Mouse (Mus musculus) kidney, adult 2 months (tissue): Measurements from ENCODE around the gene Plppr3. TPM values are rescaled to one million over a fixed set of nuclear protein-coding genes. Genes with fewer than 3 reads are reported as not detected.
"Not testable (repeated sequence)": the region's sequence is repeated elsewhere in the genome, so short reads cannot be mapped to it uniquely, and the experiment has no call there.

Experiments
- DNase-seq: peaks from one replicate; pipeline ENCODE4 v3.0.0; 2021
- H3K27ac ChIP-seq: fragments of 200-500 bp; 2 replicates; pipeline ENCODE4 v1.5.1; 2012; ENCODE audit warnings: low read depth, low read length, control low read depth, inconsistent platforms; ENCODE audit not compliant: insufficient read depth
- H3K27me3 ChIP-seq: fragments of 200-500 bp; replicated peaks from 2 replicates; pipeline ENCODE4 v1.6.1; 2012; ENCODE audit warnings: mild to moderate bottlenecking, moderate library complexity, low read length, inconsistent platforms; ENCODE audit not compliant: control insufficient read depth, insufficient read depth
- H3K36me3 ChIP-seq: fragments of 200-500 bp; 2 replicates; pipeline ENCODE4 v1.6.1; 2012; ENCODE audit warnings: mild to moderate bottlenecking, moderate library complexity, low read length, inconsistent platforms; ENCODE audit not compliant: control insufficient read depth, insufficient read depth
- H3K4me1 ChIP-seq: fragments of 200-500 bp; 2 replicates; pipeline ENCODE4 v1.6.1; 2011; ENCODE audit warnings: low read length; ENCODE audit not compliant: control insufficient read depth, insufficient read depth
- H3K4me3 ChIP-seq: fragments of 200-500 bp; 2 replicates; pipeline ENCODE4 v1.5.1; 2011; ENCODE audit warnings: mild to moderate bottlenecking, low read depth, low read length, control low read depth; ENCODE audit not compliant: insufficient read depth
- CTCF ChIP-seq: fragments of 200-500 bp; conservative IDR thresholded peaks from 2 replicates; pipeline ENCODE4 v1.5.1; 2011; ENCODE audit warnings: low read depth, mild to moderate bottlenecking, control low read depth, low read length, moderate library complexity, mixed read lengths; ENCODE audit not compliant: insufficient read depth, insufficient read length
- POLR2A ChIP-seq: fragments of 200-500 bp; IDR thresholded peaks from one replicate; pipeline ENCODE4 v1.6.1; 2011; ENCODE audit warnings: low read depth, low read length, control low read depth
- WGBS: fragments of 180-500 bp; shearing (Covaris S2); methylation state at CpG from one replicate; pipeline ENCODE4 v1.1.7; 2018; 5-methylcytosine and 5-hydroxymethylcytosine counted together
- polyA plus RNA-seq: library from polyadenylated mRNA; depleted of rRNA; stranded (reverse); fragments of >200 nt; gene quantifications from 2 replicates; pipeline ENCODE4 v1.2.3, GENCODE M21; 2012

The Plppr3 gene
- polyA plus RNA-seq, 1 experiment: 2.7 TPM

DNA sequence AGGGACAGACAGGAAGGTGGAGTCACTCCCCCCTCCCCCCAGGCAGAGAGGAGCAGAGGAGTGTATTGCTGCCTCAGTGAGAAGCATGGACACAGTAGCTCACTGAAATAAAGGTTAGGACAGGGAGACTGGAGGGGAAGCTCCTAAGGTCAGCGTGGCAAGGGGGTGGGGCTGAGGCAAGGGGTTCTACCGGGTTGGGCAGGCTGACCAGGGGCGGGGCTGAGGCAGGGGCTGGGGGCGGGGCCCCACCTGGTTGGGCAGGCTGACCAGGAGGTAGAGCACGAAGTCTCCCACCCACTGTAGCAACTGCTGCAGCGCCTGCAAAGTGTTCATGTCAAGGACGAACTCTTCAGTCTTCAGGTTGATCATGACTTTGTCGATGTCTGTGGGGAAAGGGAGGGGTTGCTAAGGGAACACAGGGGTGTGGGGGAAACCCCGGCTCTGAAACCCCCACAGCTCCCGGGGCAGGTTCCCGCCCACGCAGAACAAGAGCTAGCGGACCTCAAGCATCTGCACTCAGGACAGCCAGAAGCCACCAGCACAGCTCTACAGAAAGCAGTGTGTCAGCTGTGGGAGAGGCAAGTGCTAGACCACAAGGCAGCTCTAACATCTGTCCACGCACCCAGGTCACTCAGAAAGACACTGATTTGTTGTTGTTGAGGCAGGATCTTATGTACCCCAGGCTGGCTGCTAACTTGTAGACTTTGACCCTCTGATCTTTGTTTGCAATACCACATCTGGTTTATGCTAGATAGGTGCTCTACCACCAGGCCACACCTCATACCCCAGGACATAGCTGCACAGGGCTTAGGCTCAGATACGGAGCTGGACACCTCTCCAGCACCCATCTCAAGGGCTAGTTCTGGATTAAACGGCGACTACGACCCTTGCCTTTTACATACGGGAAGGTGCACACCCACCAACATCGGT, 23.1 kb upstream of the Plppr3 start:
- Histone ChIP-seq H3K27ac (no peak overlapping the region), H3K27me3 (no peaks in the 10 kb centered on the region), H3K36me3 (no peaks in the 10 kb centered on the region), H3K4me1 (no peaks in the 10 kb centered on the region), H3K4me3 (no peak overlapping the region)
- DNase-seq: no peak
- TF ChIP-seq CTCF: no peak
- no peak for TF ChIP-seq POLR2A
- 52% methylated on average over 20 of the region's 20 CpGs for WGBS

DNA sequence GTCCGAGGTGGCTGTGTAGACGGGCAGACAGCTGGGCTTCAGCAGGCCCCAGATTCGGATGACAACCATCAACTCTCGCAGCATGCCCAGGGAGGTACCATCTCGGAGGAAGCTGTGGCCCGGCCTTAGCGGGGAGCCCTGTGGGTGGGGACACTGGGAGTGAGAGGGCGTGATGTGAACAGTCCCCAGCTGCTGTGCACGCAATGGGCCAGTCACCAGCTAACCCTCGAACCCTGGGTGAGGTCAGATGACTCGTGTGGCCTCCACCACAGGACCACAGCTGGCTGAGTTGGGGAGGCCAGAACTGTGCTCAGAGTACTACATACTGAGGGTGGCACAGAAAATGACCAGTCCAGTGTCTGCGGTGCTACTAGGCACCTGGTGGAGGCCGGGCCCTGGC, 22.4 kb upstream of the Plppr3 start:
- no peak overlapping the region for H3K4me3 ChIP-seq
- H3K27ac ChIP-seq: no peak overlapping the region
- no peak for DNase-seq
- WGBS: 78% methylated on average over 13 of the region's 13 CpGs
- H3K36me3 ChIP-seq: no peaks in the 10 kb centered on the region
- no peaks in the 10 kb centered on the region for H3K4me1 ChIP-seq
- TF ChIP-seq POLR2A (no peak), CTCF (no peak)
- no peaks in the 10 kb centered on the region for H3K27me3 ChIP-seq

DNA sequence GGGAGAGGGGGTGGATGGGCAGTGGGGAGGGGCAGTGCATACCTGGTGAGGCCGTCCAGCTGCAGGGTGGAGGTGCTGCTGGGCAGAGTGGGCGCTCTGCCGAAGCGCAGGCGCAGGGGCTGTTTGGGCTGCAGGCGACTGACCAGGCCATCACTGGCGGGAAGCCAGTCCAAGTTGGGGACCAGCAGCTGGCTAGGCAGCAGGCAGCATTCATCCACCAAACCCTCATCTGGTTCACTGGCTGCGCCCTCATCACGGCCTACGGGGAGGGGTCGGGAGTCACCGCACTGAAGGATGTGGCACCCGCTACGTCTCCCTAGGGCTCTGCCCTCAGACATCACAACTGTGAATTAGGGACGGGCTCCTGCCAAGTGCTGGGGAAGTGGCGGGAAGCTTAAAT, 21.9 kb upstream of the Plppr3 start:
- Histone ChIP-seq H3K36me3 (no peaks in the 10 kb centered on the region), H3K27ac (no peak overlapping the region), H3K4me1 (no peaks in the 10 kb centered on the region), H3K27me3 (no peaks in the 10 kb centered on the region), H3K4me3 (no peak overlapping the region)
- 86% methylated on average over 16 of the region's 16 CpGs for WGBS
- TF ChIP-seq CTCF: no peak
- no peak for TF ChIP-seq POLR2A
- DNase-seq: no peak

DNA sequence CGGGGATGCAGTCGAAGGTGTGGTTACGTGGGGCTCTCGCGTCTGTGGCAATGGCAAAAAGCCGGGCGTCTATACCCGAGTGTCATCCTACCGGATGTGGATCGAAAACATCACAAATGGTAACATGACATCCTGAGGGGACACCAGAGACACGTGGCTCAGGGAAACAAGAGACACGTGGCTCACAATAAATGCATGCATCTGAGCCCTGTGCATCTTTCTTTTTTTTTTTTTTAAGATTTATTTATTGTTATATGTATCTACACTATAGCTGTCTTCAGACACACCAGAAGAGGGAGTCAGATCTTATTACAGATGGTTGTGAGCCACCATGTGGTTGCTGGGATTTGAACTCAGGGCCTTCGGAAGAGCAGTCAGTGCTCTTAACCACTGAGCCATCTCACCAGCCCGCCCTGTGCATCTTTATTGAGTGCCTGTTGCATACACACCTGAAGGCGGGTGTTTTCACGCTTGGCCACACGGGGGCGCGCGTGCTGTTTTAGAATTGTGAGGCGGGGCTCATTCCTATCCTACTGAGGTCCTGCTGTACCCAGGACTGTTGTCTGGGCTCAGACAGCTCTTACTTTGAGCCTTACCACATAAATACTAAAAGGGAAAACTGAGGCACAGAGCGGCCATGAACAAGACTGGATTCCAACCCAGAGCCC, 18.2 kb upstream of the Plppr3 start:
- H3K36me3 ChIP-seq, H3K27me3 ChIP-seq, H3K27ac ChIP-seq, H3K4me1 ChIP-seq, H3K4me3 ChIP-seq: not testable (repeated sequence)
- WGBS: 41% methylated on average over 22 of the region's 22 CpGs
- DNase-seq: peak; percentile 81
- peak; percentile 79 for TF ChIP-seq CTCF

DNA sequence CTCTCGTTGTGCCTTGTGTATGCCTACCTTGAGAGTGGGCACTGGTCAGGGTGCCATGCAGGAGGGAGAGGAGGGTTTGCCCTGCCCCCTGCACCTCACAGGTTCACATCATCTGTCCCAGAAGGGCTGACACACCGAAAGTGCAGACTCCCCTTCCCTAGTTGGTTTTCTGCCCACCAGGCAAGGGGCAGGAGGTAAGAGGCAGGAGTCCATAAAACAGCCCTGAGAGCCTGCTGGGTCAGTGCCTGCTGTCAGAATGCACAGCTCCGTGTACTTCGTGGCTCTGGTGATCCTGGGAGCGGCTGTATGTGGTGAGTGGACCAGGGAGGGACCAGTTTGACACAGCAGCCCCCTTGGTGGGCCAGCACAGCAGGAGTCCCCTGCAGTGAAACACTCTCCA, 16.2 kb upstream of the Plppr3 start, which contains the start of gene Cfd:
TSS of gene Cfd (plus strand) at position 184 of the 400 bp plus-strand sequence.
- no peaks in the 10 kb centered on the region for H3K4me1 ChIP-seq
- no peak for DNase-seq
- H3K4me3 ChIP-seq: no peak within 1 kb of the TSS

DNA sequence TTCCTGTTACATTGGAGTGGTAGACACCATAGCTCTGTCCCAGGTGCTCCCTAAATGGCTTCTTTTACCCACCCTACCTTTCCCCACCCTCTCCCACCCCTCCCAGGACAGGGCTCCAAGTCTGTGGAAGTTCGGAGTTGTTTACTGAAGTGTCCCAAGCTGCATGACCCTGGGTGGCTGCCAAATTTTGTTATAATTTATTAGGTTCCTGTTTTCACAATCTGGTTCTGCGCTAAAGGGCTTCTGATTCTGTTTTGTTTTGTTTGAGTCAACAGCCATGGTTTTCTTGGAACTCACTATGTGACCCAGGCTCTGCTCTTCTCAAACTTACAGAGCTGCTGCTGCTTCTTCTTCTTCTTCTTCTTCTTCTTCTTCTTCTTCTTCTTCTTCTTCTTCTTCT, 15.0 kb upstream of the Plppr3 start:
- H3K4me3 ChIP-seq: no peak overlapping the region
- TF ChIP-seq POLR2A (no peak), CTCF (no peak)
- DNase-seq: peak; percentile 86
- WGBS: 21% methylated on average over 2 of the region's 2 CpGs
- no peaks in the 10 kb centered on the region for H3K4me1 ChIP-seq
- no peak overlapping the region for H3K27ac ChIP-seq
- no peaks in the 10 kb centered on the region for H3K27me3 ChIP-seq
- no peaks in the 10 kb centered on the region for H3K36me3 ChIP-seq

More for the DNA sequence above, 16.2 kb upstream of the Plppr3 start, which contains the start of gene Cfd:
- 47% methylated on average over 5 of the region's 5 CpGs for WGBS
- Histone ChIP-seq H3K36me3 (no peaks in the 10 kb centered on the region), H3K27ac (no peak within 1 kb of the TSS), H3K27me3 (no peaks in the 10 kb centered on the region)
- TF ChIP-seq POLR2A (no peak), CTCF (no peak)

DNA sequence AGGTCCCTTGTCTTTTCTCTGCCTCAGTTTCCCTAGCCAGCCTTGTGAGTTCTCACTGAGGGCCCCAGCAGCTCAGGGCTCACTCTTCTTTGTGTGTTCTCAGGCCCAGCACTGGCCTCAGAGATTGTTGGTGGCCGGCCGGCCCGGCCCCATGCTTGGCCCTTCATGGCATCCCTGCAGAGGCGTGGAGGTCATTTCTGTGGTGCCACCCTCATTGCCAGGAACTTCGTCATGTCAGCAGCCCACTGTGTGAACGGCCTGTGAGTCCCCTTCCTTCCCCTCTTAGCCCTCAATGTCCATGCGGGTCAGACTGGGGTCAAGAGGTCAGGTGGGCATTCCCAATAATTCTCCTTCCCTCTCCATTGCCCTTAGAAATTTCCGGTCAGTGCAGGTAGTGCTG, 12.2 kb upstream of the Plppr3 start:
- 89% methylated on average over 8 of the region's 8 CpGs for WGBS
- TF ChIP-seq CTCF: no peak
- no peak for TF ChIP-seq POLR2A

DNA sequence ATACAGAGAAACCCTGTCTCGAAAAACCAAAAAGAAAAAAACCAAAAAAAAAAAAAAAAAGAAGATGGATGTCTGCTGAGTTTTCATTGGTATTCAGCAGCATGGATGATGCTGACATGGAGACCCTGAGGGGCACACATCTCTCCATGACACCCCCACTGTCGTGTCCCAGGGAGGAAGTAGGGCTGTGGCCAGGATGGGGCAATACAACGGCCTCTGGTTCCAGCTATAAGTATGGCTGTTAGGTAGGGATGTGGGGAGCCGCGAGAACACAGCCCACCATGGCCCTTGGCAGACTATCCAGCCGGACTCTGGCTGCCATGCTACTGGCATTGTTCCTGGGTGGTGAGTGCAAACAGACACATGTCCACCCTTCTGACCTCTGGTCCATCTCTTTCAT, 11.6 kb upstream of the Plppr3 start, which contains the start of gene Elane:
TSS of gene Elane (plus strand) at position 194 of the 400 bp plus-strand sequence.
- no peak for DNase-seq
- H3K4me3 ChIP-seq: no peak within 1 kb of the TSS
- WGBS: 81% methylated on average over 6 of the region's 6 CpGs
- no peaks in the 10 kb centered on the region for H3K36me3 ChIP-seq
- TF ChIP-seq CTCF: no peak
- no peaks in the 10 kb centered on the region for H3K27me3 ChIP-seq
- no peak within 1 kb of the TSS for H3K27ac ChIP-seq
- H3K4me1 ChIP-seq: no peaks in the 10 kb centered on the region

More for the DNA sequence above, 12.2 kb upstream of the Plppr3 start:
- no peaks in the 10 kb centered on the region for H3K27me3 ChIP-seq
- H3K36me3 ChIP-seq: no peaks in the 10 kb centered on the region
- H3K4me1 ChIP-seq: no peaks in the 10 kb centered on the region
- no peak overlapping the region for H3K4me3 ChIP-seq
- no peak overlapping the region for H3K27ac ChIP-seq
- DNase-seq: no peak

DNA sequence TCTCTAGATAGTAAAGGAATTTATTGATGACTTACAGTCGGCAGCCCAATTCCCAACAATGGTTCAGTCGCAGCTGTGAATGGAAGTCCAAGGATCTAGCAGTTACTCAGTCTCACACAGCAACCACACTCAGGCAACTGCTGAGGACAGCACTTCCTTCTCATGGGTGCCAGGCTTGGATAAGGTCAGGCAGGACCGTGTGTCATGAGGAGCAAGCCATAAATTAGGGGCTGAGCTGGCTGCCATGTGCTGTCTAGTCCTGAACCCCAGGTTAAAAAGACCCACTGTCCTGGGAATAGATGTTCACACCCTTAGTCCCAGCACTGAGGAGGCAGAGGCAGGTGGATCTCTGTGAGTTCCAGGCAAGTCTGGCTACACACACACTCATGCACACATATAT, 10.5 kb upstream of the Plppr3 start:
- not testable (repeated sequence) for H3K27ac ChIP-seq, DNase-seq
- WGBS: 52% methylated on average over 3 of the region's 3 CpGs

More for the DNA sequence above, 10.5 kb upstream of the Plppr3 start:
- not testable (repeated sequence) for H3K27me3 ChIP-seq, H3K4me3 ChIP-seq, H3K36me3 ChIP-seq, H3K4me1 ChIP-seq
